Mouse (Mus musculus): Measurements from ENCODE around the gene Dnajc7. TPM values are rescaled to one million over a fixed set of nuclear protein-coding genes. Genes with fewer than 3 reads are reported as not detected.

The Dnajc7 gene
- total and polyA plus RNA-seq, 3 experiments = 11.7 to 177 (median 174) TPM

- DNase-seq = no peak
Measured at GRCm38 (mm10) chr11:100580275-100580674, 39.7 kb downstream of the Dnajc7 start.

GRCm38 (mm10) chr11:100579116-100579799 lies 40.7 kb downstream of the Dnajc7 start:
- no peak for DNase-seq

- DNase-seq = no peak
Measured at GRCm38 (mm10) chr11:100577852-100578599, 41.9 kb downstream of the Dnajc7 start.

- no peak for DNase-seq
Measured at GRCm38 (mm10) chr11:100576256-100576655, 43.7 kb downstream of the Dnajc7 start.

GRCm38 (mm10) chr11:100575484-100575855 lies 44.5 kb downstream of the Dnajc7 start:
- no peak for DNase-seq

GRCm38 (mm10) chr11:100574708-100575483 lies 45.1 kb downstream of the Dnajc7 start, which contains the start of gene Cnp:
TSS of gene Cnp (plus strand) at chr11:100574904.
- DNase-seq = peak; percentile 90

GRCm38 (mm10) chr11:100574188-100574587 lies 45.8 kb downstream of the Dnajc7 start:
- DNase-seq = no peak

GRCm38 (mm10) chr11:100571202-100571567 lies 48.8 kb downstream of the Dnajc7 start:
- no peak for DNase-seq

- peak; percentile 86 for DNase-seq
Measured at GRCm38 (mm10) chr11:100570430-100571201, 49.4 kb downstream of the Dnajc7 start.

GRCm38 (mm10) chr11:100569789-100570188 lies 50.2 kb downstream of the Dnajc7 start:
- DNase-seq = peak; percentile 91

GRCm38 (mm10) chr11:100568692-100569091 lies 51.3 kb downstream of the Dnajc7 start:
- DNase-seq = no peak

GRCm38 (mm10) chr11:100567815-100568245 lies 52.1 kb downstream of the Dnajc7 start:
- no peak for DNase-seq

- no peak for DNase-seq
Measured at GRCm38 (mm10) chr11:100567229-100567628, 52.7 kb downstream of the Dnajc7 start.

- no peak for DNase-seq
Measured at GRCm38 (mm10) chr11:100564703-100565102, 55.3 kb downstream of the Dnajc7 start.

GRCm38 (mm10) chr11:100564297-100564696 lies 55.7 kb downstream of the Dnajc7 start:
- DNase-seq = no peak

- DNase-seq = peak; percentile 51
Measured at GRCm38 (mm10) chr11:100561748-100562147, 58.2 kb downstream of the Dnajc7 start.

GRCm38 (mm10) chr11:100559476-100559875 lies 60.5 kb downstream of the Dnajc7 start:
- DNase-seq = peak; percentile 58

GRCm38 (mm10) chr11:100557563-100557962 lies 62.4 kb downstream of the Dnajc7 start:
- no peak for DNase-seq

- DNase-seq = peak; percentile 81
Measured at GRCm38 (mm10) chr11:100555583-100555982, 64.4 kb downstream of the Dnajc7 start.

GRCm38 (mm10) chr11:100552842-100553241 lies 67.1 kb downstream of the Dnajc7 start:
- DNase-seq = peak; percentile 52

- no peak for DNase-seq
Measured at GRCm38 (mm10) chr11:100550101-100550500, 69.9 kb downstream of the Dnajc7 start.

GRCm38 (mm10) chr11:100549466-100549865 lies 70.5 kb downstream of the Dnajc7 start:
- DNase-seq = no peak

Measured in adrenal gland, adult 2 months (tissue).